Mouse (Mus musculus) gastrocnemius, postnatal 25 days (tissue): ENCODE results near the gene Lrp4. TPM values are rescaled to one million over a fixed set of nuclear protein-coding genes. Genes with fewer than 3 reads are reported as not detected.
A peak's percentile ranks its signal among the peaks of the same experiment; 100 is the strongest.

Source experiments
- DNase-seq: peaks from one replicate; pipeline ENCODE4 v3.0.0; 2022
- long read RNA-seq, 2 experiments: library from polyadenylated mRNA; stranded (forward); transcript quantifications; one replicate each; pipeline ENCODE4 v2.0.0; 2021
- total RNA-seq, 2 experiments: library from RNA; stranded (reverse); gene quantifications; 1 replicate in 1 of 2; 2 replicates in 1 of 2; pipeline ENCODE4 v1.2.3; 2021

The Lrp4 gene
- total RNA-seq = 10 to 100 TPM in 1 of 2 experiments, 1 to 10 TPM in 1; 8.9 to 12.1 TPM
- long read RNA-seq, experiment 1, partial matches to known transcripts = 5 of 6 reads
- long read RNA-seq, experiment 1, other reads (novel, unspliced or antisense) = 1 of 6 reads
- long read RNA-seq, experiment 2, partial matches to known transcripts = 3 of 9 reads
- long read RNA-seq, experiment 2, other reads (novel, unspliced or antisense) = 6 of 9 reads

- DNase-seq = peak; percentile 76
These were observed at the start of gene Lrp4 for GRCm38 (mm10) chr2:91457259-91457655. Lrp4 (plus strand) TSS chr2:91457511.

- DNase-seq = no peak
These were observed 49.3 kb upstream of the Lrp4 start for GRCm38 (mm10) chr2:91408031-91408430.

- no peak for DNase-seq
These were observed 45.8 kb upstream of the Lrp4 start for GRCm38 (mm10) chr2:91411473-91411872.

DNA sequence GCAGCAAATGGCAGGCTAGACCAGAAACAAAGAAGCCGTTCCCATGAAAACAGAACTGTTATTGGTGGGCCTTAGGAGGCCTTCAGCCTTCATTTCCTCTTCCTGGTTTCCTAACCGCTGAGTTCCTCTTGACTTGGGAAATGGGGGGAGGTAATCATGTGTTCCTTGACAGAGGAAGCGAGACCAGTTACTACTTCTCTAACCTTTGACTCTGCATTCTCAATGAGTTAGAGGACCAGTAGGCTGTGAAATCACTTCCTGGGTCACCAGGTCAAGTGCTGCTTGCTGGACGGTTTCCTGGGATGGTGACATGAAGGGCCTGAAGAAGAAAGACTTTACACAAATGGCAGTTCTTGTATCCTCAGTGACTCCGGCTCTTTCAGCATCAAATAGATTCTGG is 45.0 kb upstream of the Lrp4 start:
- DNase-seq = no peak

DNA sequence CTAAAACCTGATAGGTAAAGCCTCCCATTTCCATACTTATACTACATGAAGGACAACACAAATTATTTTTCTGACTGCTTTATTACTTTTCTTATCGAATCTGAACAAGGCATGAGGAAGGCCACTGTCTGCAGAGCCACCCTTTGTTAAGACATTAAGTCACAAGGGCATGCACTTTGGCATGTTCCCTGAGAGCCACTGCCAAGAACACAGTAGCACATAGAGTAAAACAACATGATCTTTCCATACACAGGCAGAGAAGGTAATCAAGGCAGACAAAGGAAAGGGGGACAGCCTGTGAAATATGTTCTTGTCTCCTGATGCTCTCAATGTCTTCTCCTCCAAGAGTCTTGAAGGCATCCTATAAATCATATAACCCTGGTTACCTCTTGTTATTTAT is 43.5 kb upstream of the Lrp4 start:
- DNase-seq = no peak

GRCm38 (mm10) chr2:91421641-91422040 is 35.7 kb upstream of the Lrp4 start:
- no peak for DNase-seq

GRCm38 (mm10) chr2:91424061-91424720 is 33.1 kb upstream of the Lrp4 start:
- no peak for DNase-seq

- no peak for DNase-seq
These were observed 31.0 kb upstream of the Lrp4 start for GRCm38 (mm10) chr2:91426321-91426720.

- no peak for DNase-seq
These were observed 28.2 kb upstream of the Lrp4 start for GRCm38 (mm10) chr2:91429146-91429545.

- no peak for DNase-seq
These were observed 27.3 kb upstream of the Lrp4 start for GRCm38 (mm10) chr2:91429915-91430599.

DNA sequence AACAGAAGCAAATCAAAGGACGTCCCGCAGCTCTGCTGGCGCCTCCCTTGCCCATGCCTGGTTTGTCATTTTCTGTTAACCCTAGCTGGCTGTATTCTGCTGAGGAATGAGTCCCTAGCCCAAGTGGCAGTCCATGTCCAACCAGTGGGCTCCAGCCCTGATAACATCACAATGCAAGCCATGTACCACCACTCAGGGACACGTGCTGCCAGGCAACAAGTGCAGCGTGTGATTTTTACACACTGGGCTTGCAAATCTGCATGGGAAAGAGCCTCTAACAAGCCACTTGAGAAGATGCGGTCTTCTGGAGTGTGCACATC is 26.8 kb upstream of the Lrp4 start:
- no peak for DNase-seq

DNA sequence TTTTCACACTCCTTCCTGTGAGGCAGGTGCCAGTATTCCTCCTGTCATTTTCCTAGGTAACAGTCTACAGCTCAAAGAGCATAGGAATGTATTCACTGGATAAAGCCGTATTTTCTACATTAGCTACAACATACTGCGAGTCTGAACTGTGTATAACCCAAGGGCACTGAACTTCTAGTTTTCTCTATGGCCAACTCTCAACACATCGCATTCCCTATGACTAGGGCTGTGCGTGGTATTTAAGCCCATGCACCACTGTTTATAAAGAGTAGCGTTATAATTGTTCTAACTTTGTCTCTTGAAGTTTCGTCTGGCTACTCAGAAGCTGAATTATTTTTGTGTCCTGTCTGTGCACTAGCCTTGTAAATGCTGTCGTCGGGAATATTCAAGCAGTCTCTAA is 20.6 kb upstream of the Lrp4 start:
- no peak for DNase-seq

DNA sequence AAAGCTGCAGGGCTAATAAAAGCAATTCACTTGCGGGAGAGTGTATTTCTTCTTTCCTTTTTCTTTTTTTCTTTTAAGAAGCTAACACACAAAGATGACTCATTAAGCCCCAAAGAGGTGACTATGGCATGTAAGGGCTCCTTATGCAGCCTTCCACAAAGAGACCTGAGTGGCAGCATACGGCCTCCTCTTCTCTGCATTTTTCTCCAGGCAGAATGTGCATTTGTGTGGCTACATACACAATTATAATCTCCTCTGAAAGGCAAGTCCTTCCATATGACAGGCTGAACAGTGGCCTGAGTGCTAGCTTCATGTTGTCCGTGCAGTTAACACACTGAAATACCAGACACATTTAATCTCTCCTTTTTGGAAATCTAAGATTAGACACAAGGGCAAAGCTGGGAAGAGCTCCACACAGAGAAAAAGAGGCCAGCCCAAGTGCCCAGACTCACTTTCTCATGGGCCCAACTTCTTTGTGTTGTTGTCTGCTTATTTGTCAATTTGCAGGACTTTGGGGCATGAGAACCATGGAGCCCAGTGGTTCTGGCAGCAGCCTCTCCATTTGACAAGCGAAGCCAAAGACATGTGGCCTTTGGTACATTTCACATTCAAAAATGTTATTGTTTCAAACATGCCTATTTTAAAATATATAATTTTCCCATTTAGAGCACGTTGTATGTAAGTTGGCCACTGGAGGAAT is 20.0 kb upstream of the Lrp4 start:
- DNase-seq = no peak

- DNase-seq = no peak
These were observed 18.0 kb upstream of the Lrp4 start for GRCm38 (mm10) chr2:91439271-91439670.

DNA sequence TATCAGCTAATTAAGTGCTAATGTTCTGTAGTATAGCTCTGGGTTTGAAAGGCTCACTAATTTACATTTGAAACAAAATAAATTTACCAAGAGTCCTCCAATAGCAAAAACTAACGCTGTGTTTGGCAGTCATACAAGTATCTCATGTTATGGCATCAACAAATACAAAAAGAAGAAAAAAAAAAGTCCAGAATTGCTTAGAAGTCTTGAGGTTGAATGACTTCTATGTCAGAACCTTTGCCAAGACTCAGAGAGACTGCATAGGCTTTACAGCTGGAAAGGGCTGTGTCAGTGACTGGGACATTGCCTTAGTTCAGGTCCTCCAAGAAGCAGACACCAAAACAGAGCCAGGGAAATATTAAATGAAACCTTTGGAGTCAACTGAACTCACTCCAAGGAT is 17.4 kb upstream of the Lrp4 start:
- no peak for DNase-seq

GRCm38 (mm10) chr2:91440686-91441085 is 16.6 kb upstream of the Lrp4 start:
- DNase-seq = no peak

DNA sequence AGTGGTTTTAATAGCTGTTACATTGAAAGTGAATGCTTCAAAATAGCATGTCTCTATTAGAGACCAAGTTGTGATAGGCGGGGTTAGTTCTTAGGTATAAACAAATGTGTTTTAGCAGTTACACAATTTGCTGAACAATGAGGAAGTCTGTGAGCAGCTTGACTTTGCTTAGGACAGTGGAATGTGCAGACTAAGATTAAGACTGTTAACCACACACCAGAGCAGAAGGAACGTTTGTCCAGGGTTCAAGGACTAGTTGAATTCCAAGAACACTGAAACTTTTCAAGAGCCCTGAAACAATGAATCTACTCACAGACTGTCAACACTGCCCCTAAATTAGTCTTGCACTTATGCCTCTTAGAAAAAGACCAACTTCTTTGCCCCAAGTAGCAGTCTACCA is 15.6 kb upstream of the Lrp4 start:
- DNase-seq = no peak

- DNase-seq = no peak
These were observed 15.1 kb upstream of the Lrp4 start for GRCm38 (mm10) chr2:91442241-91442640.

DNA sequence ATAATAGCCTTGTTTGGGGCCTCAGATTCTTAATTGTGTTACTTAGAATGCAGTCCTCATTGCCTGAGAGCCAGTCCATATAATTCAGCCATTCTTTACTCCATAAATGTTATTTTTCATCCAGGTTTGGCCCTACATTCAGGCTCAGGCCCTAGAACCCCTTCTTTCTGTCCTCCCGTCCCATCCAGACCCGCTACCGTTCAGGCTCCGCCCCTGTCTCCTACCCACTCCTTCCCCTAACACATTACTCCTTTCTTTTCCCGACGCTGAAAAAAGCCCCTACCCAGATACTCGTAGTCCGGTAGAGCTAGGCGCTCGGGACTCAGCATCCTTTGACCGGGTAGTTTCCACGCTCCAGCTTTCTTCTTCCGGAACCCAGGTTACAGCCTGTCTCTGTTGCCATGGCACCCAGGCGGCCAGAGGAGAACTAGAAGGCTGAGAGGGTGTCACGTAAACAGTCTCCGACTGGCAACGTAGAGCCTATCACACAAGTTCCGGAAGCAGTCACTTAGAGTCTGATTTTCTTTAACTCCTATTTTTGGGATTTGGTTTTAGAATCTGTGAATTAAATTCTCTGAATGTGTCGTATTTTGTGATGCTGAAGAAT is 12.9 kb upstream of the Lrp4 start, which contains the start of gene 1110051M20Rik:
1110051M20Rik (minus strand) TSS at position 419 of the 607 bp plus-strand sequence.
- peak; percentile 75 for DNase-seq

GRCm38 (mm10) chr2:91449662-91450061 is 7.6 kb upstream of the Lrp4 start:
- DNase-seq = no peak

DNA sequence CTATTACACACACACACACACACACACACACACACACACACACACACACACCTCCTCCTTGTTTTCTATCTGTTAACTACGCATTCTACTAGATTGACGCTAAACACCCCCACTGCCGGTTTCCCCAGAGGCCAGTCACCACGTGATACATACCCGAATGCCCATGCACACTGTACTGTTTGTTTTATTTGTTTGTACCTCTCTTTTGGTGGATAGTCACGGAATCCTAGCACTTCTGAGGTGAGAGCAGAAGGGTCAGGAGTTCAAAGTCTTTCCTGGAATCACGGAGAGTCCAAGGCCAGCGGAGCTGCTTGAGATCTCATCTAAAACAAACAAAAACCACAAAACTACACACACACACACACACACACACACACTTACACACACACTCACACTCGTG is 7.0 kb upstream of the Lrp4 start:
- no peak for DNase-seq

DNA sequence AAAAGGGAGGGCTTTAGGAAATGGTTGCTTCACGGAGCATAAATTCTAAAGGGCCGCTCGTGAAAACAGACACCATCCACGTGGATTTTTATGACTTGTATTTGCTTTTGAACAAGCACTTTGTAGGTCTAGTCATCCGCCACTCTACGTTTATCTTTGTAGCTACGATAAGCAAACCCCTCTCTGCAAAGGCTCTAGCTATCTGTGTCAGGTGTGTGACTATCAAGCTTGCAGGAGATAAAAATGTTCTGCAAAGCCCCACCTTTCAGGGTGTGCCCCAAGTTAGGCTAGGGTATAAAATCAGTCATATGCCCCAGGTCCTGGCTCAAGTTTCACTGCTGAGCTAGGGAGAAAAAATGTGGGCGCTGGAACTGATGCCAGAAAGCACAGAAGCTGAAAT is 4.7 kb upstream of the Lrp4 start:
- DNase-seq = no peak
